Mouse (Mus musculus) hindbrain, embryonic 11.5 days (tissue): ENCODE data around the gene Padi2. TPM values are rescaled to one million over a fixed set of nuclear protein-coding genes. Genes with fewer than 3 reads are reported as not detected.

Experiments used
- ATAC-seq: fragments of 200-750 bp; cut with Nextera tagmentation; 2 replicates; pipeline ENCODE4 v1.8.0; 2017; ENCODE audit warnings: mild to moderate bottlenecking, moderate TSS enrichment, moderate library complexity; ENCODE audit not compliant: low FRiP score
- DNase-seq: peaks from one replicate; pipeline ENCODE4 v3.0.0-alpha.2; 2015; ENCODE audit warnings: low spot score
- H3K27ac ChIP-seq: fragments of 300-500 bp; sonication (generic); 2 replicates; pipeline ENCODE4 v1.5.1; 2014; ENCODE audit warnings: mild to moderate bottlenecking, low read depth, low read length
- H3K27me3 ChIP-seq: fragments of 300-500 bp; sonication (generic); 2 replicates; pipeline ENCODE4 v1.6.1; 2014; ENCODE audit warnings: mild to moderate bottlenecking, low read length, moderate library complexity, mixed read lengths; ENCODE audit not compliant: control insufficient read depth, insufficient read depth
- H3K36me3 ChIP-seq: fragments of 300-500 bp; sonication (generic); 2 replicates; pipeline ENCODE4 v1.6.1; 2014; ENCODE audit warnings: mild to moderate bottlenecking, low read length, moderate library complexity, mixed read lengths; ENCODE audit not compliant: control insufficient read depth, insufficient read depth
- H3K4me1 ChIP-seq: fragments of 300-500 bp; sonication (generic); replicated peaks from 2 replicates; pipeline ENCODE4 v1.6.1; 2014; ENCODE audit warnings: low read length, mixed read lengths; ENCODE audit not compliant: control insufficient read depth, insufficient read depth
- H3K4me2 ChIP-seq: fragments of 300-500 bp; sonication (generic); replicated peaks from 2 replicates; pipeline ENCODE4 v1.6.1; 2014; ENCODE audit warnings: mild to moderate bottlenecking, low read depth, low read length
- H3K4me3 ChIP-seq: fragments of 300-500 bp; sonication (generic); 2 replicates; pipeline ENCODE4 v1.5.1; 2014; ENCODE audit warnings: low read depth, low read length
- H3K9ac ChIP-seq: fragments of 300-500 bp; sonication (generic); 2 replicates; pipeline ENCODE4 v1.6.1; 2014; ENCODE audit warnings: low read depth, low read length
- H3K9me3 ChIP-seq: fragments of 300-500 bp; sonication (generic); 2 replicates; pipeline ENCODE4 v1.6.1; 2016; ENCODE audit warnings: low read length; ENCODE audit not compliant: control insufficient read depth
- WGBS: fragments of 180-500 bp; shearing (Covaris S2); extraction: QIAGEN DNeasy Blood & Tissue Kit; methylation state at CpG from one replicate; pipeline ENCODE4 v1.1.7; 2014; 5-methylcytosine and 5-hydroxymethylcytosine counted together
- polyA plus RNA-seq: library from polyadenylated mRNA; unstranded; fragments of >200 nt; fragmentation: Nextera tagmentation; extraction: Ambion mirVana; gene quantifications from 2 replicates; pipeline ENCODE4 v1.2.1, GENCODE M21; 2014

Padi2 gene
- polyA plus RNA-seq, 1 experiment from 2014 or later: 1.2 TPM

- no peak for DNase-seq
- no peak overlapping the region for H3K4me3 ChIP-seq
- no peaks in the 10 kb centered on the region for H3K4me1 ChIP-seq
- H3K9ac ChIP-seq: no peak overlapping the region
- no peak for ATAC-seq
- H3K27ac ChIP-seq: no peak overlapping the region
- H3K9me3 ChIP-seq: no peaks in the 10 kb centered on the region
- no peak overlapping the region for H3K4me2 ChIP-seq
- no peaks in the 10 kb centered on the region for H3K27me3 ChIP-seq
- H3K36me3 ChIP-seq: no peaks in the 10 kb centered on the region
- WGBS: 74% methylated on average over 11 of the region's 11 CpGs
These were observed 14.1 kb downstream of the Padi2 start for GRCm38 (mm10) chr4:140919974-140920836.

DNA sequence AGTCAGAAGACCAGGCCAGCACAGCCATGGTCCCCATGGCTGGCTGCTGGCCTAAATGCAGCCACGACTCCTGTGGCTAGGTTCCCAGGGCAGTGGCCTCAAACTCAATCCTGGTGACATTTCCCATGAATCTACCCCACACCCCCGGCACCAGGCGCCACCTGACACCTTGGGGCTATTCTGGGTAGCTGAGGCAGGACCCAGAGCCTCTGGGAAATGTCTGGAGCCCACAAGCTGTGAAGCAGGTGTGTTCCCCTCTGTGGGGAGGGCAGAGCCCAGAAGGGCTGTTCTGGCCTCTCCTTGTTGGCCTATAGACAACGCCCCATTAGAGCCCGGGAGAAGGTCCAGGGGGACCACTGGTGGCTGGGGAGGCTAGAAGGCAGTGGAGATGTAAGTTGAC lies 16.4 kb downstream of the Padi2 start:
- H3K9ac ChIP-seq: no peak overlapping the region
- ATAC-seq (no peak), DNase-seq (no peak)
- no peak overlapping the region for H3K4me3 ChIP-seq
- H3K4me1 ChIP-seq: no peaks in the 10 kb centered on the region
- H3K36me3 ChIP-seq: no peaks in the 10 kb centered on the region
- no peaks in the 10 kb centered on the region for H3K9me3 ChIP-seq
- H3K4me2 ChIP-seq: no peak overlapping the region
- H3K27ac ChIP-seq: no peak overlapping the region
- no peaks in the 10 kb centered on the region for H3K27me3 ChIP-seq
- 92% methylated on average over 5 of the region's 5 CpGs for WGBS

- H3K9ac ChIP-seq: no peak overlapping the region
- 83% methylated on average over 8 of the region's 8 CpGs for WGBS
- H3K9me3 ChIP-seq: no peaks in the 10 kb centered on the region
These were observed 19.5 kb downstream of the Padi2 start for GRCm38 (mm10) chr4:140925648-140926047.

GRCm38 (mm10) chr4:140928349-140928748 lies 22.2 kb downstream of the Padi2 start:
- no peaks in the 10 kb centered on the region for H3K4me1 ChIP-seq
- no peak for ATAC-seq
- no peaks in the 10 kb centered on the region for H3K27me3 ChIP-seq
- WGBS: 81% methylated on average over 9 of the region's 9 CpGs
- no peak overlapping the region for H3K9ac ChIP-seq
- no peak for DNase-seq
- no peak overlapping the region for H3K4me3 ChIP-seq
- no peak overlapping the region for H3K27ac ChIP-seq
- no peaks in the 10 kb centered on the region for H3K9me3 ChIP-seq
- H3K4me2 ChIP-seq: no peak overlapping the region
- H3K36me3 ChIP-seq: no peaks in the 10 kb centered on the region

More at GRCm38 (mm10) chr4:140925648-140926047, 19.5 kb downstream of the Padi2 start:
- ATAC-seq (no peak), DNase-seq (no peak)
- H3K4me3 ChIP-seq: no peak overlapping the region
- no peaks in the 10 kb centered on the region for H3K4me1 ChIP-seq
- H3K27me3 ChIP-seq: no peaks in the 10 kb centered on the region
- H3K4me2 ChIP-seq: no peak overlapping the region
- H3K27ac ChIP-seq: no peak overlapping the region
- no peaks in the 10 kb centered on the region for H3K36me3 ChIP-seq

- Histone ChIP-seq H3K9me3 (no peaks in the 10 kb centered on the region), H3K4me3 (no peak overlapping the region), H3K27me3 (no peaks in the 10 kb centered on the region), H3K4me2 (no peak overlapping the region), H3K36me3 (no peaks in the 10 kb centered on the region), H3K9ac (no peak overlapping the region), H3K4me1 (no peaks in the 10 kb centered on the region), H3K27ac (no peak overlapping the region)
- WGBS: 73% methylated on average over 8 of the region's 8 CpGs
- DNase-seq: no peak
- no peak for ATAC-seq
These were observed 23.6 kb downstream of the Padi2 start for GRCm38 (mm10) chr4:140929745-140930144.

GRCm38 (mm10) chr4:140930900-140931470 lies 24.8 kb downstream of the Padi2 start:
- Histone ChIP-seq H3K4me1 (no peaks in the 10 kb centered on the region), H3K27me3 (no peaks in the 10 kb centered on the region), H3K9ac (no peak overlapping the region), H3K9me3 (no peaks in the 10 kb centered on the region), H3K4me2 (no peak overlapping the region), H3K27ac (no peak overlapping the region), H3K36me3 (no peaks in the 10 kb centered on the region), H3K4me3 (no peak overlapping the region)
- no peak for ATAC-seq
- 67% methylated on average over 10 of the region's 10 CpGs for WGBS
- DNase-seq: no peak

GRCm38 (mm10) chr4:140935643-140936042 lies 29.5 kb downstream of the Padi2 start:
- H3K36me3 ChIP-seq: no peaks in the 10 kb centered on the region
- no peak overlapping the region for H3K9ac ChIP-seq
- no peak overlapping the region for H3K4me3 ChIP-seq
- no peaks in the 10 kb centered on the region for H3K4me1 ChIP-seq
- no peak overlapping the region for H3K27ac ChIP-seq
- no peaks in the 10 kb centered on the region for H3K9me3 ChIP-seq
- H3K27me3 ChIP-seq: no peaks in the 10 kb centered on the region
- 80% methylated on average over 9 of the region's 9 CpGs for WGBS
- no peak for DNase-seq
- ATAC-seq: no peak
- no peak overlapping the region for H3K4me2 ChIP-seq

GRCm38 (mm10) chr4:140944356-140944755 lies 38.2 kb downstream of the Padi2 start:
- 94% methylated on average over 12 of the region's 12 CpGs for WGBS
- no peak for ATAC-seq

GRCm38 (mm10) chr4:140944961-140945442 lies 38.9 kb downstream of the Padi2 start:
- DNase-seq (no peak), ATAC-seq (no peak)
- Histone ChIP-seq H3K9ac (no peak overlapping the region), H3K4me2 (no peak overlapping the region), H3K27me3 (no peaks in the 10 kb centered on the region), H3K9me3 (no peaks in the 10 kb centered on the region), H3K27ac (no peak overlapping the region), H3K4me3 (no peak overlapping the region), H3K4me1 (no peaks in the 10 kb centered on the region), H3K36me3 (no peaks in the 10 kb centered on the region)
- 82% methylated on average over 5 of the region's 5 CpGs for WGBS

More at GRCm38 (mm10) chr4:140944356-140944755, 38.2 kb downstream of the Padi2 start:
- no peaks in the 10 kb centered on the region for H3K4me1 ChIP-seq
- H3K4me3 ChIP-seq: no peak overlapping the region
- H3K9ac ChIP-seq: no peak overlapping the region
- no peak for DNase-seq
- H3K27me3 ChIP-seq: no peaks in the 10 kb centered on the region
- no peaks in the 10 kb centered on the region for H3K36me3 ChIP-seq
- no peak overlapping the region for H3K27ac ChIP-seq
- H3K4me2 ChIP-seq: no peak overlapping the region
- no peaks in the 10 kb centered on the region for H3K9me3 ChIP-seq
